Mouse (Mus musculus): Measurements from ENCODE around the gene Vegfb. TPM values are rescaled to one million over a fixed set of nuclear protein-coding genes. Genes with fewer than 3 reads are reported as not detected.

Vegfb gene
- total RNA-seq, 2 experiments from 2014 or later: 284 to 285 TPM

DNA sequence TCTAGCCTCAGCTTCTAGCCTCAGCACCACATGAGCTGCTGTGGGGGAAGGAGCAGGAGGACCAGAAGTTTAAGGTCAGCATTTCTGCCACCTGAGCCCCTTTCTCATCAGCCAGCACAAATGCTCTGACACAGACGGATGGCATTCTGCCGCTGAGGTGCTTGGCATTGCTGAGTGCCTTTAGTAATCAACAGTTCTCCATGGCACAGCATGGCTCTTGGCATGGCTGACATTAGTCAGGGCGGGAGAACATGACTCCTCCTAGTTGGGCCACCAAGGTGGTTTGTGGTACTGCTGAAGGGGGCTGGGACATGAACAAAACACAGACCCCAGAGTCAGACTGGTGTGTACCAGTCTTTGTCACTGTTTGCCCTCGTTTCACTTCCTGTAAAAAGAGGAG, 39.3 kb downstream of the Vegfb start:
- DNase-seq: no peak
- intact Hi-C loops (cut with DNase I): no loop called here

DNA sequence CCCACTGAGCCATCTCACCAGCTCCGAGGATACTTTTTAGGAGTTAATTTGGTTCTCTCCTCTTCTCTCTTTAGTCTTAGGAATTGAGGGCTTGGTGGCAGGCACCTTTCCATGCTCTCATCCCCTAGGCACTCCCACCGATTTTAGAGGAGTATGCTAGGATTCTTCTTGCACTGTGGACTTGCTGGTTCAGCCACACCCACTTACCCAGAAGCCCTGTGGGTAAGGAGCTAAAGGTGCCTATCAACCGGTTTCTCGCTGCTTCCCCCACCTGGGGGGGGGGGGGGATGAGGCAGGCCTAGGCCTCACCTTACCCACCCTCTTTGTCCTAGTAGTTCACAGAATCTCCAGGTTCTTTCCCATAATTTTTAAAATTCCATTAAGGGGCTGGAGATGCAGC, 39.7 kb downstream of the Vegfb start:
- intact Hi-C loops (cut with DNase I): no loop called here
- DNase-seq: no peak

DNA sequence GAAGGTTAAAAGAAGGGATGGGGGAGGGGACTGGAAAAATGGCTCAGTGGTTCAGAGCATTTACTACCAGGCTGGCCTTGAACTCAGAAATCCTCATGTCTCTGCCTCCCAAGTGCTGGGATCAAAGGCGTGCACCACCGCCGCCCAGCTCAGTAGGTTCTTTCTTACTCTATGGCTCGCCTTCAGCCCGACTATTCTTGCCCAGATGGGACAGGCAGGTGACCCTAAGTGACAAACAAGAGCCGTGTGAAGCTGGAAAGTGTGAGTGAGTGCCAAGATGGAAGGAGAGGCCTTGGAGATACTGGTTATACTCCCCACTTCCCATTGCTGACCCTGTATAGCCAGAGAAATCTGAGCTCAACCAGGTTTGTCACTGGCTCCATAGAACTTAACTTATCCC, 43.7 kb downstream of the Vegfb start:
- intact Hi-C loops (cut with DNase I): loop anchor here (2.0 to 5.0 kb wide), 2 partner anchors 34 to 699 kb away; partner anchors contain the start of gene Plcb3
- DNase-seq: no peak

DNA sequence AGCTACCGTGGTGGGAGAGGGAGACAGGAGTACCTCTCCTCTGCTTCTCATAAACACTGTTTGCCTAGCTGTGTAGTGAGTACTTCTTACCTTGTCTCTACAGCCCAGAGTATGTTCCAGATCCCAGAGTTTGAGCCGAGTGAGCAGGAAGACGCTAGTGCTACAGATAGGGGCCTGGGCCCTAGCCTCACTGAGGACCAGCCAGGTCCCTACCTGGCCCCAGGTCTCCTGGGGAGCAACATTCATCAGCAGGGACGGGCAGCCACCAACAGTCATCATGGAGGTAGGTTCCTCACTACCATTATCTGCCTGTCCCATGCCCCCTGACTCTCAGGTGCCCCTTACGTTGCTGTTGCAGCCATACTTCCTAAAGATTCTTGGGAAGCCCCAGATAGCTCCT, 44.7 kb downstream of the Vegfb start:
- no peak for DNase-seq
- intact Hi-C loops (cut with DNase I): loop anchor here (1.0 to 5.0 kb wide), 2 partner anchors 9 to 35 kb away; partner anchors contain the start of gene Plcb3

- DNase-seq: peak; percentile 96 to 98
- intact Hi-C loops (cut with DNase I): loop anchor here (1.0 to 5.0 kb wide), 2 partner anchors 9 to 35 kb away; partner anchors contain the start of gene Plcb3
Observed at GRCm38 (mm10) chr19:6942249-6942691, 45.2 kb downstream of the Vegfb start, which contains the start of gene Gpr137. TSS of gene Gpr137 (minus strand) at chr19:6942480.

GRCm38 (mm10) chr19:6941372-6942248, 45.8 kb downstream of the Vegfb start, which contains the start of gene Bad:
TSS of gene Bad (plus strand) at chr19:6941861.
- intact Hi-C loops (cut with DNase I): loop anchor here (1.0 to 5.0 kb wide), 3 partner anchors 10 to 36 kb away; partner anchors contain the start of gene Plcb3
- DNase-seq: peak; percentile 96 to 97

- intact Hi-C loops (cut with DNase I): loop anchor here (2.0 to 5.0 kb wide), 2 partner anchors 18 to 37 kb away; partner anchors contain the start of gene Plcb3
- peak in 1 of 2 experiments; percentile 32 for DNase-seq
Observed at GRCm38 (mm10) chr19:6940396-6941351, 46.8 kb downstream of the Vegfb start.

GRCm38 (mm10) chr19:6939106-6940002, 48.1 kb downstream of the Vegfb start:
- DNase-seq: no peak
- intact Hi-C loops (cut with DNase I): loop anchor here (2.0 to 5.0 kb wide), 2 partner anchors 17 to 38 kb away; partner anchors contain the start of gene Plcb3

- intact Hi-C loops (cut with DNase I): no loop called here
- peak; percentile 46 to 65 for DNase-seq
Observed at GRCm38 (mm10) chr19:6937541-6938465, 49.6 kb downstream of the Vegfb start.

- intact Hi-C loops (cut with DNase I): no loop called here
- no peak for DNase-seq
Observed at GRCm38 (mm10) chr19:6936299-6936698, 51.2 kb downstream of the Vegfb start.

- DNase-seq: no peak
- intact Hi-C loops (cut with DNase I): no loop called here
Observed at GRCm38 (mm10) chr19:6934195-6934977, 53.1 kb downstream of the Vegfb start, which contains the start of gene Kcnk4. TSS of gene Kcnk4 (minus strand) at chr19:6934515.

- intact Hi-C loops (cut with DNase I): no loop called here
Observed at GRCm38 (mm10) chr19:6933436-6934194, 53.8 kb downstream of the Vegfb start.

GRCm38 (mm10) chr19:6933102-6933435, 54.4 kb downstream of the Vegfb start:
- intact Hi-C loops (cut with DNase I): no loop called here
- no peak for DNase-seq

More at GRCm38 (mm10) chr19:6933436-6934194, 53.8 kb downstream of the Vegfb start:
- peak in 1 of 2 experiments; percentile 44 for DNase-seq

Measured in heart, postnatal 10 days (tissue).